Mouse (Mus musculus): Measurements from ENCODE around the gene Plet1.

Plet1 gene

GRCm38 (mm10) chr9:50533791-50534190 is 39.5 kb downstream of the Plet1 start:
- no peak for DNase-seq (ENCODE audit: low spot score in 2 of 2)

- no peak for DNase-seq (ENCODE audit: low spot score in 2 of 2)
Observed at GRCm38 (mm10) chr9:50535930-50536329, 41.6 kb downstream of the Plet1 start.

DNA sequence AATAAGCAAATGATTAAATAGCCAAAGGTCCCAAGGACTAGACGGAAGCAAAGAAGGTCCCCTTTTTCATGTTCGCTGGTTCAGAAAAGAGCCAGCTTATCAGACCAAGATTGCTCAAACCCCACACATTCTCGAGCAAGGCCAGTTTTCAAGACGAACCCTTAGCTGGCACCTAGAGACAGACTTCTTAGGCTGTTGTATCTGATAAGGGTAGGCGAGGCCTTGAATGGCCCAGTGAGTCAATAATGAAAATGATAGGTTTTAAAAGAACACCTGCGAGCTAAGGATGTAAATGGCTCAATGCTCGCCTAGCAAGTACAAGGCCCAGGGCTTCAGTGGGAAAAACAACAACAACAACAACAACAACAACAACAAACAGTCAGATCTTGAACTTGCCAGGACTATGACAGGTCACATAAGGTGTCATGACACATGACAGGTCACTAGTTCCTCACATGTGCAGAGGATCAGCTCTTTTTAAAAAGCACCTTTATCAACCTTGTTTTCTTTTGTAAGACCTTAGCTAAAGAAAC is 42.3 kb downstream of the Plet1 start:
- DNase-seq (ENCODE audit: low spot score in 2 of 2), result no peak

DNA sequence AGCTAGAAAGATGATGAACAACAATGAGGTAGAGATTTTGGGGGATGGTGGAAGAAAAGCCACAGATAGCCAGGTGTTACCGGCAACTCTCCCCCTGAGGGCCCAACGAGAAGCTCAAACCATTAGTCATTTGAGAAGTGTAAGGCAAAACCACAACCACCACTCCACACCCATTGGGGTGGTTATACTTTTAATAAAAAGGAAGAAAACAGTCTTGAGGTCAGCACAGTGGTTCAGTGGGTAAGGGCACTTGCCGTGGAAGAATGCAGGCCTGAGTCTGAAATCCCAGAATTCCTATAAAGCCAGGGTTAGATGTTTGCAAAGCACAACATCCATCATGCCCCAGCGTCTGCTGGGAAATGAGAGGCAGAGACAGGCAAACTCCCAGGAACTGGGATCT is 43.0 kb downstream of the Plet1 start:
- no peak for DNase-seq (ENCODE audit: low spot score in 2 of 2)

- no peak for DNase-seq (ENCODE audit: low spot score in 2 of 2)
Observed at GRCm38 (mm10) chr9:50540170-50540569, 45.8 kb downstream of the Plet1 start.

GRCm38 (mm10) chr9:50542401-50542800 is 48.1 kb downstream of the Plet1 start:
- no peak for DNase-seq (ENCODE audit: low spot score in 2 of 2)

GRCm38 (mm10) chr9:50547859-50548478 is 53.6 kb downstream of the Plet1 start:
- no peak for DNase-seq (ENCODE audit: low spot score in 2 of 2)

- DNase-seq (ENCODE audit: low spot score in 2 of 2), result no peak
Observed at GRCm38 (mm10) chr9:50548936-50549335, 54.6 kb downstream of the Plet1 start.

GRCm38 (mm10) chr9:50552206-50552605 is 57.9 kb downstream of the Plet1 start:
- no peak for DNase-seq (ENCODE audit: low spot score in 2 of 2)

GRCm38 (mm10) chr9:50553547-50553946 is 59.2 kb downstream of the Plet1 start:
- DNase-seq (ENCODE audit: low spot score in 2 of 2), result no peak

DNA sequence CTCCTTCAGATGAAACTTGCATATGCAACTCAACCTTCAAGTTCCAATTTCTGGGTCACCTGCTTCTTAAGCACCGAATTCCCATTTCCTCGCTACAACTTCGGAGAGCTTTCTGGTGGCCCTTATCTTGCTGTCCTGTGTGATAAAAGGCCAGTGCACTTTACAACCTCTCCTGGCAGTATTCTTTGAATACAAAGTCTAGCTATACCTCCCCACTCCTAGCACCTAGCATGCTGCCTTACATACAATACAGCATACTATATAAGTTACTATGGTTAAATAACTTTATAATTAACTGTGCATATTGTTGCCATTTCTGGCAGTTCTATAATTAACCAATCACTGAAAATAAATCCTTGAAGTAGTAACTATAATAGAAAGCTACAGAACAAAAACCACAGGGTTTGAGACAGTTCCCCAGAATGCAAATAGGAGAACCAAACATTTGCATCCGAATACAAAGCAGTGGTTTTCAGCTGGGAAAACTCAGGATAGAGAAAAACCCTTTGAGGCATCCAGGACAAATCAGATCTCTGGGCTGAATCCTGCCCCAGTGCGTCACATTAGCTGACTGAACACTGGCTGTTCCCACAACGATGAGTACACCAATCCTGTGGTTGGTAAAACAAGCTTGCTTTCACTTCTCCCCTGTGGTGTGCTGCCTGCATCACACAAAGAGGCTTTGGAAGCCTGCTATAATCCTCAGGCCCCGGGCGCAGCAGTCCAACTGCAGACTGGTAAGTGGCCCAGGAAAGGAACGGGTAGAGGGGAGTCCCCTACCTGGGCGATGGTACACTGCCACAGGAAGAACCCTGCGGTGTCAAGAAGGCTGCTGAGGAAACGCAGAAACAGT is 60.1 kb downstream of the Plet1 start, which contains the start of gene Il18:
Gene Il18, plus strand, starts transcription at position 587 of the 853 bp plus-strand sequence.
- DNase-seq (ENCODE audit: low spot score in 2 of 2), result peak; percentile 48 to 67

GRCm38 (mm10) chr9:50555094-50555446 is 60.7 kb downstream of the Plet1 start, which contains the start of gene Bco2:
Gene Bco2 (minus strand): TSS chr9:50555181.
- DNase-seq (ENCODE audit: low spot score in 2 of 2), result no peak

All from frontal cortex, postnatal 14 days (tissue).